Mouse (Mus musculus): ENCODE data around the gene Gm4981.
"Not testable (repeated sequence)": the region's sequence is repeated elsewhere in the genome, so short reads cannot be mapped to it uniquely, and the experiment has no call there.

GRCm38 (mm10) chr10:58230021-58230420, 6.5 kb downstream of the Gm4981 start:
- TF ChIP-seq CTCF (conservative IDR thresholded peaks at IDR 0.05; ENCODE audit: low read length); POU5F1 (IDR thresholded peaks at IDR 0.05; ENCODE audit: borderline replicate concordance, low read length): not testable (repeated sequence)

All from E14TG2a.4 (cell line).